Mouse (Mus musculus): Measurements from ENCODE around the gene Sfxn1.

The Sfxn1 gene

DNA sequence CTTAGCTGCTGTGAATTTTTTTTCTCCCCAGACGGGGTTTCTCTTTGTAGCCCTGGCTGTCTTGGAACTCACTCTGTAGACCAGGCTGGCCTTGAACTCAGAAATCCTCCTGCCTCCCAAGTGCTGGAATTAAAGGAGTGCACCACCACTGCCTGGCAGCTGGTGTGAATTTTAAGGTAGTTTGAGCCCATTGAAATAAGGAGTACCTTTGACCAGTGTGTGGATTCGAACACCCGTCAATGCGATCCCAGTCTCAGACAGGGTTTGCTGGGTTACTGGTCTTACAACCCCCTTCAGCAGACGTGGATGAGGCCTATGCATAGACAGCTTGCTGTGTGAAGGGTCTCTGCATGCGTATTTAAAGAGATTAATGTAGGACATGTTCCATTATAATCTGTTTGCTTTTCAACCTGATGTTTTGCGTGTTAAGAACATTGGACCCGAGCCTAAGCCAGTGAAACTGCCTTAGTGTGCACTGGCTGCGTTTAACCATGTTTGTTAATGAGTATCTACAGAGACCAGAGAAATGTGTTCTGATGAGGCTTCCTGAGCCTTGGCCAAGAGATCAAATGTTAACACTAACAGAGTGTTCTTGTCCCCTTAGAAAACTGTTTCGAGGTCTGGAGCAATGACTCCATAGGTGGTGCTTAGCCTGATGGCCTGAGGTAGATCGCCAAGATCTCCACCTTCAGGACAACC lies 5.2 kb downstream of the Sfxn1 start:
- no peak for DNase-seq (ENCODE audit: extremely low spot score, low spot score)

DNA sequence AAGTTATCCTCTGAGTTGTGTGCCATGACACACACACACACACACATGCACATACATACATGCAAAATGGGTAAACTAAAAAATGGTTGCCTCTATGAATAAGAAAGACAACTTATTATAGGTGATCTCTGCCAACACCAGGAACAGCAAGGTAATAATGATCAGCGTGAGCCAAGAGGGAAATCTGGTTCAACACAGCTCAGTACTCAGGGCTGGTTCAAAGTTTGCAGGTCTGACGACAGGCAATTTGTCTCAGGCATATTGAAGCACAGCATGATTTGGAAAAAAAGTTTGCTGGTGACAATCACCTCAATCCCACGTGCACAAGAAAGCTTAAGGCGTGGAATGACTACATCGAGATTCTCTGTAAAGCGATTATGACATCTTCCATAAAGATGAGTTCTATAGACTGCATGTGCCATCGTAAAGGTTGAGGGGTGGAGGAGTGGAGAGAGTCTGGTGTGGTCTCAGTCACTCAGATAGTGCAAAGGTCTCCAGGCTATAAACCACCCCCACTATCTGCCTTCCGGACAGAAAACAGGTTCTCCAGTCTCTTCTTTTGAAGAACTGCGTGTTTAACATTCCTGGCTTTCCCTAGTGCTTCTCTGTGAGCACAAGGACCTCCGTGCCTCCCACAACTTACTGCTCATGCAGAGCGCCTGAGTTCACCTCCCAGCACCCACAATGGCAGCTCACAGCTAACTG lies 6.0 kb downstream of the Sfxn1 start:
- DNase-seq (ENCODE audit: extremely low spot score, low spot score) = no peak

DNA sequence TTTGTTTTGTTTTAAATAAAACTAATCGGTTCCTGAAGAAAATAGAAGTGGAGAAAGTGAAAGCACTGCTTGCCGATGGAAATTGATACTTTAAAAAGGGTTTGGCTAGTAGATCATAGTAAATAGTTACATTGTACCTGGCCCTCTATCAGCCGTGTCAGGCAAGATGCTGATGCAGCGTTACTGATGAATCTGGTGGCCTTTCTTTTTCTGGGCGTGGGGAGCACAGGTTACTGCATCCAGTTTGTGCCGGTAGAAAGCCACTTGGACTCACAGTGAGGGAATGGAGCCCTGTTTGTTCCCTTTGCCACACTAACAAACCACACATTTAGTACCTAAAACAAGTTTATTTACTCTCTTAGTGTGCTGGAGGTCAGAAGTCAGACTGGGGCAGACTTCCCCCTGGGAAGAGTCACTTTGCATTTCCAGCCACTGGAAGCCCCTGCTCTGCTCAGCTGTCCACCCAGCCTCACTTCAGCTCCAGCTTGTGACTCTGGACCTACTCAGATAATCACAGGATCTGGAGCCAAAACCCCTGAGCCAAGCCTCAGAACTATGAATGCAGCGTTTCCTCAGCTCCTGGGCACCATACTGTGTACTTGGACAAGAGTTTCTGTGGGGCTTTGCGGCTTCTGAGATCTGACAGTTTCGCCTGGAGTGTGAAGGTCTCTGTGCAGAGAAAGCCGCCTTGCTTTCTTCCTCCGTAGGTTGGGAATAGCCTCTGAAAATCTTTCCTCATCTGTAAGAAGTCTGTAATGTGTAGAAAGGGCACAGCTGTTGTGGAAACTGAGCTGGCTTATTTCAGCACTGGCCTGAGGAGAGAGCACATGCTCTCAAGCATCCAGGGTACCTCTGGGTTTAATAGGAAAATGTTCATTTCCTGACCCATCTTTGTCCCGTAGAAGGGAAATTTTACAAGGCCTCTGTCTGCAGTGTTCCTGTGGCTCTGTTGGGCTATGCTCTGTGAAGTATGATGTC lies 8.4 kb downstream of the Sfxn1 start:
- no peak for DNase-seq (ENCODE audit: extremely low spot score, low spot score)

DNA sequence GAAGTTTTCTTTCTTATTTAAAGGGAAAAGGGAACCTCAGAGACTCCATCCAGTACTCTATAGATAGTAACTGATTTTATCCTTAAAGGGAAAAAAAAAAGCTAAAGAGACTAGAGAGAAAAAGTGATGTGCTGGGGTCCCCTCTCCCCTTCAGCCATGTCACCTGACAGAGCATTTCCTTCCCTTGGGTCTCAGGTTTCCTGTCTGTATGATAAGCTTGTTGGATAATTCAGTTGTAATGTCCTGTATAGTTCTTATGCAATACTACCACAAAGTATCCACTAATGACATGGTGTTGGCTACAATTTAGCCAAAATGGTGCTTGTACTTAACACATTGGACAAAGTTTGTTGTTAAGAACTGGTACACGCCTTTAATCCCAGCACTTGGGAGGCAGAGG lies 9.1 kb downstream of the Sfxn1 start:
- no peak for DNase-seq (ENCODE audit: extremely low spot score, low spot score)

DNA sequence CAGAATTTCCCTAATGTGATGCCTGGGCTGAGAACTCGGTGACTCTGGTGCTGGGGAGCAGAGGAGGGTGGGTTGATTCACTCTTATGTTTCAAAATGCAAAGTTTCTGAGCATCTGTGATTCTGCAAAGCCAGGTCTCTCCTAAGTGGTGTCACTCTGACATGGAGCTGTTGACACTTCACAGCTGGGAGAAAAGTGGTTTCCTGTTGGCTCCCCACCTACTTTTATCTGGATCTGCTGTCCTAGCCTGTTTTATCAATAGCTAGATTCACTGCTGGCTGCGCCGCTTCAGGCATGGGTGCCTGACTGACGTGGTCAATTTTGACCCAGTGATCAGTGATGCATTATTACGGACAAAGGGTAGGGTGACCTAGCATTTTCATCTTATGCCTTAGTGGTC lies 11.3 kb downstream of the Sfxn1 start:
- DNase-seq (ENCODE audit: extremely low spot score, low spot score) = no peak

DNA sequence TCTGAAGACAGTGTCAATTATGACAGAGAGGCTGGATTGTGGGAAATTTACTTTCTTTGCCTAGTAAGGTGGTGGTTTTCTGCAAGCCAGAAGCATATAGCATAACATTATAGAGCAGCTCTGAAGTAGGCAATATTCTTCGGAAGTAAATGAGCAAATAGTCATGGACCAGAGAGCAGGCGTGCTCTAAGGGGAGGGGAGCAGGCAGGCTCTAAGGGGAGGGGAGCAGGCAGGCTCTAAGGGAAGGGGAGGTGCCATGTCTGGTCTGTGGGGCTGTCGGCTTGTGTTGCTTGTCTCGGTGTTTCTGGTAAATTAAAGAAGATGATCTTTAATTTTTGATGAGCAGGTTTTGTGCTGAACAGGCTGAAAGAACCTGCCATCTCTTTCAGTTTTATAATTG lies 12.5 kb downstream of the Sfxn1 start:
- no peak for DNase-seq (ENCODE audit: extremely low spot score, low spot score)

DNA sequence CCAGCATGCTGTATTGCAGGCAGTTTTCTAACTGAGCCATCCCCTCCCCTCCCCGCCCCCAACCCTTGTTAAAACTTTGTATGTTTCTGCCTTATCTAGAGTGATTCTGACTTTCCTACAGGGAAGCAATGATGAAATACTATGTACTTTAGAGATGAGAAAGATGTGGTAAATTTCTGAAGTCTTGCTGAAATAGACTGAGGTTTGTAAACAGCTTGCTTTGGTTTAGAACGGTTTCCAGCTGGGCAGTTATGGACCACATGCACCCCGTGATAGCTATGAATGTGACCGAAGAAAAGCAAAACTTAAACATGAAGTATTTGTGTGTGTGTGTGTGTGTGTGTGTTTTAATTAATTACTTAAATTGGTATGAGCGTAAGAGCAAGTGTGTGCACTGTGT lies 13.2 kb downstream of the Sfxn1 start:
- DNase-seq (ENCODE audit: extremely low spot score, low spot score) = no peak

DNA sequence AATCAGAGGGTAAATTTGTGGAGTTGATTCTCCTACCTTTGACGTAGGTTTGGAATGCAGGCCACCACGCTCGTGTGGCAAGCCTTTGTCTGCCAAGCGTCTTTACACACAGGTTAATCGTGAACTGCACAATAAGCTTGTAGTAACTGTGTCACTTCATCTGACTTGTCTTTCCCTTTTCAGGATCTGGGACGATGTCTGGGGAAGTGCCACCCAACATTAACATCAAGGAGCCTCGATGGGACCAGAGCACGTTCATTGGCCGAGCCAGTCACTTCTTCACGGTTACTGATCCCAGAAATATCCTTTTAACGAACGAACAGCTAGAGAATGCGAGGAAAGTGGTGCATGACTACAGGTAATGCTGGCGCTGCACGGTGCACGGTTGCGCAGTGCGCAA lies 13.6 kb downstream of the Sfxn1 start:
- no peak for DNase-seq (ENCODE audit: extremely low spot score, low spot score)

DNA sequence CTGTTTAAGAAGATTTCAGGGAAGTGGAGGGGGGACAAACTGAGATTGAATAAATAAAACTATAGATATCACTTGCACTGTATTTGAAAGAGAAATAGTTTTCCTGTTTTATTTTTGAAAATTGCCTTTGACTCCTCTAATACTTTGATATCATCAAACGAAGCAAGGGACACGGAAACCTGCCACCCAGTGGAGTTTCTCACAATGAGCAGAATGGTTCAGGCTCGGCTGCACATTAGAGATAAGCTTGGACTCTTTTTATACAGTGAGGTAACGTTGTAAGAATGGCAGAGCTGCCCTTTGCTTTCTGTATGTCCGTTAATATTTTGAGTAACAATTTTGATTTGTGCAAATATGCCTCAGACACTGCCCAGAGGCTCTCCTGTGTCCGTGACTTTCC lies 20.1 kb downstream of the Sfxn1 start:
- no peak for DNase-seq (ENCODE audit: extremely low spot score, low spot score)

DNA sequence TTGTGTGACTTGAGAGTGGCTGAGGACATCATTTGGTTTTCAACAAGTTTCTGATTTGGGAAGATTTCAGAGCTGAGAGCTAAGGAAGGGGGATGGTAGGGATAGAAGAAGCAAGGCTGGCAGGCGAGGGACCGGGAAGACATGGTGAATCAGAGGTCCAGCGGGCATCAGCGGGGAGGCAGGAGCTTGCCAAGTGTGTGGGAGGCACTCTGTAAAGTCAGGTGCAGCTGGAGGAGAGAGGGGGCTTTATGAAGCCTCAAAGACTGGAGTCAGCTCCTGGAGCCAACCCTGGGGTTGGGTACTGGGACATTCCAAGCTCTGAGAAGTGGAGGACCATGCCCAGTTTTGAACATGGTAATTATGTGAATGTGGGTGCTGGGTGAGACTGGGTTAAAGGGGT lies 22.7 kb downstream of the Sfxn1 start:
- no peak for DNase-seq (ENCODE audit: extremely low spot score, low spot score)

DNA sequence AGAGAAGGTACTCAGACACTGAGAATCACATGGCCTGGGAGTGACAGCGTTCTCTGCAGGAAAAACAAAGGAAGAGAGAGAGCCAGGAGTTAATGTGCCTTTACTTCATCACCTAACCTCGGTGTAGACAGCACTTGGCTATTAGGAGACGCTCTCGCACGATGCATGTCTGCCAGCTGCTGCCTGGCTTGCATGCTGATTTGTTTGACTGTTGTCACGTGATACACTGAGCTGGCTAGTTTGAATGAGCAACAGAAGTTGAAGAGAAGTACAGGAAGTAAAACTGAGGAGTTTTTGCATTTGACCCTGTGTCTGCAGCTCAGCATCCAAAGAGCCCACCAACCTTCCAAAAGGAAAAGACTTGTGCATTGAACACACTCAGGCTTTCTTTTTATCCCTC lies 23.3 kb downstream of the Sfxn1 start:
- DNase-seq (ENCODE audit: extremely low spot score, low spot score) = no peak

DNA sequence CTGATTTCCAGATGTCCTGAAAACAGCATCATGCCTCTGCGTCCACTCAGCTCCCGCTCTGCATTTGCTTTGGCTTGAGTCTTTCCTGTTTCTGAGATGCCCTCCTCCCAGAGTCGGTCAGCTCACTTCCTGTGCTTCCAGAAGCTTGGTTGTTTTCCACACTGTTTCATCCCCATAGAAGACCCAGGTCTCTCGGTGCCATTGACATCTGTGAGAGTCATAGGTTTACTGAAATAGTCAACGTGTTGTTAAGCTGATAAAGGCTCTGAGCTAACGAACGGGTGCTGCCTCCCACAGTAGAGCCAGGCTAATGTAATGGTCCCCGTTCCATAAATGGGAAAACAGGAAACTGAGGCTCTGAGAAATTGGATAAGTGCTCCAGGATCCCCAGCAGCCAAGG lies 24.1 kb downstream of the Sfxn1 start:
- DNase-seq (ENCODE audit: extremely low spot score, low spot score) = no peak

DNA sequence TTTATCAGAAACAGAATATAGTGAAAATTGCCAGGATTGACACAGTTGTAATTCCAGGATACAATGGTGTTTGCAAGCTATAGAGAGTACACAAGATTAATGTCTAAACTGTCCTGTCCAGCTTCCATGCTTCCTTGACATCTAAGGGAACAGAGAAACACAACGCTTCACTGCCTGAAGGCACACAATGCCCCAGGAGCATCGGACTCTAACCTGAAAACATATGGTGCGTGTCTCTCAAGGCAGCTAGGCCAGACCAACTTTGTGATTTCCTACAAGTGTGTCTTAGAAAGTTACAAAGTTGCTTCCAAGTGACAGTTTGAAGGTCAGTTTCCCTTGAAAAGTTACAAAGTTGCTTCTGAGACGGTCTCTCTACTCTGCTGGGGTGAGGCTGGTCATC lies 25.6 kb downstream of the Sfxn1 start:
- DNase-seq (ENCODE audit: extremely low spot score, low spot score) = no peak

DNA sequence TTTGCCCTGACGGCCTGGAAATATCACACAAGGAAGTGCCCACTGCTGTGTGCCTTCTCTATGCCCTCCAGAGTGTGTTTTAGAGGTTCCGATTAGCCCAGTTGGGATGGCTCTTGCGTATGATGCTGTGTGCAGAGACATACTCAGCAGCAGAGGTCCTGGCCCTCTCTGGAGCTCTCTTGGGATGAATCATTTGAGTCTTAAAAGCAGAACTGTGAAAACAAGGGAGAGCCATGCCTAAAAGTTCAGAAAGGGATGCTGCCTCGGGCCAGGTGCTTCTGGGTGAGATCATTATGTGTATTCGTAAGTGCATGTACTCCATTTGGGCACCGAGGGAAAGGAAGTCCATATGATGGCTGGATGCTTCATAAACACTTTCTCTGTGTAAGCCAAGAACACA lies 26.1 kb downstream of the Sfxn1 start:
- DNase-seq (ENCODE audit: extremely low spot score, low spot score) = no peak

DNA sequence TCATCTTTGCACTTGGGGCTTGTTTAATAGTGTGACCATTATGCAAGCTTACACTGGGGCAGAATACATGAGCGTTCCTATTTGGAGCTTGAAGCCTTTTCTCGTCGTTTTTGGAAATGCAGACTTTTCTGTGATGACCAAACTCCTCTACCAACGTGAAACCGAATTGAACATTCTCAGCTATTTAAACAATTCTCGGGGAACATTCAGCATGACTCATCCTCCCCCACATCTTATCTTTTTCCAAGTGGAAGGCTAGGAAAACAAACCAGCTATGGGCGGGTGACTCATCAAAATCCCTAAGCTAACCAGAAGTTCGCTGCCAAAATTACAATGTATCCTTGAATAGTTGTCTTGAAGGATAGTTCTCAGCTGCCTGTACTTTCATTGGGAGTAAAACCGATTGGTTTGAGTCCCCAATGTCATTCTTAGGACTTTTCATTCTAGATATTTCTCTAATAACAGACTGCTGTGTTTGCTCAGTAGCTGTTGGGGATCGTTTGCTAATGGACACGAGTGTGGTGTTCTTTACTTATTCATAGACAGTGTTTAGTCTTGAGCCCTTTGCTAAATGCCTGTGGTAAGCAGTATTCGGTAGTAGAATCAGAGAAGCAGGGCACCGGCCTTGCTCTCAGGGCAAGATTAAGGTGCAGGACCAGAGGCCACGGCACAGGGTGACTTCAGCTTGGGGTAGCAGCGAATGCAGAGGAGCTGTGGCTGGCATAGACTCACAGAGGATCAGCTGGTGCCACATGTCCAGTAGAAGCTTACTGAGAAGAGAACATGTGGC lies 29.6 kb downstream of the Sfxn1 start:
- no peak for DNase-seq (ENCODE audit: extremely low spot score, low spot score)

DNA sequence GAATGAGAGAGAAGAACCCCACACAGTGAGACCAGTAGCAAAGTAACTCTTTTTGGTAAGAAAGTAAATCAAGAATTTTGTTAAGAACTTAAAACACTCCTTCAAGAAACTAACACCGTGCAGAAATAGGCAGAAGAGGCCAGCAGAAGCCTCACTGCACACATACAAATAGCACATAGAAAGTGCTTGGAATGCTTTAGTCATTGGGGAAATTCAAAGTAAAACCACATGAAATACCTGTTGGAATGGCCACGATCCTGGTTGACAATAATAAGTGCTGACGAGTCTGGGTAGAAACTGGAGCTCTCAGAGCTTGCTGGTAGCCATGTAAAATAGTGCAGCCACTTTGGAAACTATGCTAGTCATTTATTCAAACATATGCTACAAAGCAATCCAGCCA lies 30.4 kb downstream of the Sfxn1 start:
- no peak for DNase-seq (ENCODE audit: extremely low spot score, low spot score)

DNA sequence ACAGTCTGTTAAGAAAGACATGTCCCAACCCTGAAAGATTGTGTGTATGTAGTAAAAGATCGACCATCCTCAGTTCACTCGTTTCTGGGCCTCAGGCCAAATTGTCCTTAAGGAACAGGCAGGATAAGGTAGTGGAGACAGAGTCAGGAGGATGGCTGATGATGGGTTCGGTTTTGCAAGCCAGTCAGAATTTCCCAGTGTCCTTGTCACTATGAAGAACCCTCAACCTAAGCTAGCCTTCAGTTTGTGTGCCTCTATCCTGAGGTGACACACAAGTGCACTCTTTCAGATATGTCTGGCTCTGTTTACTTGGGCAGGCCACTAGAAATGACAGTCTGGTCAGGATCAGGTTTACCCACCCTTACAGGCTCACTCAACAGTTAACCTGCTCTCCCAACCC lies 31.6 kb downstream of the Sfxn1 start:
- DNase-seq (ENCODE audit: extremely low spot score, low spot score) = no peak

DNA sequence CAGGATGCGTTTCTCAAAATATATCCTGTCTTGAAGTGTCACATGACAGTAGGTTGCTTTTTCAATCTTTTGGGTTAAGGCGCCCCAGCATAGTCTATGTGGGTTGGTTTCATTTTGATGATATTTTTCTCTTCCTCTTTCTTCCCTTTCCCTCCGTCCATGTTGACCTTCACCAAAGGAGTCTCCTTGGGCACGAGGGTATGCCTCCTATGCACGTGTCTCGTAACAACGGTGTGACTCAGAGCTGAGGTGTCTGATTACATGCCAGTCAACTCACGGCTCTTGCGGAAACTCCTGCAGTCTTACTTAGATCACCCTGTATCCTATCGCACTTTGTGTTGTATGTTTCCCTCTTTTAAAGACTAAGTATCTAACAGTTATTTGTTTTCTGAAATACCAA lies 32.2 kb downstream of the Sfxn1 start:
- no peak for DNase-seq (ENCODE audit: extremely low spot score, low spot score)

DNA sequence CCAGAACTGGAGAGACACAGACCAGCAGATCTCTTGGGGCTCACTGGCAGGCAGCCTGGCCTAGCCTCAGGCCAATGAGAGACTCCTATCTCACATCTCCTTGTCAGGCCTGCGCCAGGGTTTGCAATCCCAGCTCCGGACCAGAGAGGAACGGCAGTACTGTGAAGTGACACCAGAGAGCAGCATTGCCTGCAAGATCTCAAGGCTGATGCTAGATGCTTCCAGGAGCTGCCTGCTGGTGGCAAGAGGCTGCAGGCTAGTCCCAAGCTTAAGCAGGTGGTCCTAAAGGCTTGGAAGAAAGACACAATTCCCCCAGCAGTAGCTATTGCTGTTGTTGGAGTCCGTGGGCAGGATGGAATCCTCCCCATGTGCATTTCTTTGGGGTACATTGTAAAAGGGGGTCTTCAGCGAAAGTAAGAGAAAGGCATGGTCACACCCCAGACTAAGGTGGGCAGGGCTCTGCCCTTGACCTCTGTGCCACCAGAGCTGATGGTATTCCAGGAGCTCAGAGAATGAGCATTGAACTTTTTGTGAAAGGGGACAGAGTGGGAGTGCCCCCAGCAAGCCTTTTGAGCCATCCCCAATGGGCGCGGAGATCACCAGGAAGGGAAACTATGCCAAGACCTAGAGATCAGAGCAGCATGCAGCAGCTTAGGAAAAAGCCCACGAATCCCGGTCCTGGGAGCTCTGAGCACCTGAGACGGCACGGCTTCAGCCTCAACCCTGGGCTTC lies 42.3 kb downstream of the Sfxn1 start:
- DNase-seq (ENCODE audit: extremely low spot score, low spot score) = peak; percentile 72

DNA sequence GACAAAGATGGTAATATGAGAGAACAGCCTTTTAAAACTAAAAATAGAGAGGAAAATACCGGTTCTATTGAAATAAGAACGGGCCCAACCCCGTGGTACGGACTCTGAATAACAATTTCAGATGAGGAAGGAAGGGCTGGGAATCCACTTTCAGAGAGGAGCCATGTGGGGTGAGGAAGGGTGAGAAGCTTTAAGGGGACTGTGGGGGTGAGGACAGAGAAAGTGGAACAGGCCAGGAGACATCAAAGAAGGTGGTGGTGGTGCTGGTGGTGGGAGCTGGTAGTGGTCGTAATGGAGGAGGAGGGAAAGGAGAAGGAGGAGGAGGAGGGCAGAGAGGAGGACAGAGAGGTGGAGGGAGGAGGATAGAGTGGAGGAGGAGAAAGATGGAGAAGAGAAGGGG lies 43.3 kb downstream of the Sfxn1 start:
- DNase-seq (ENCODE audit: extremely low spot score, low spot score) = no peak

DNA sequence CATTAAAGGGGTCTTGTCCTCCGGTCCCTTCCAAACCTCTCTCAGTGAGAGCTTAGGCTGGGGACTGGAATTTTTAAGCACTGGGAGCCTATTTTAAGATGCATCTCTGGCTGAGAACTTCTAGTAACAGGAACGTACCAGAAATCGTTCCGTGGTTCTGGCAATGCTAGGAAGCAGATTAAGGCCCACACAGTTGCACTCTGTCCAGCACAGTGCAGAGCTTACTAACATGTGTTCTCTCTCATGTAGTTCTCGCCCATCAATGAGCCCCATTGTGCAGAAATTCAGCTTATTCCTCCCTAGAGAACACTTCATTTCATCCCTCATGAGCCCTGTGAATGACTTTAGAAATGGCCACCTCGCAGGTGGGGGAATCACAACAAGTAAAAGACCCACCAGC lies 44.1 kb downstream of the Sfxn1 start:
- no peak for DNase-seq (ENCODE audit: extremely low spot score, low spot score)
